Mouse (Mus musculus): Measurements from ENCODE around the gene Rapgef4.

DNA sequence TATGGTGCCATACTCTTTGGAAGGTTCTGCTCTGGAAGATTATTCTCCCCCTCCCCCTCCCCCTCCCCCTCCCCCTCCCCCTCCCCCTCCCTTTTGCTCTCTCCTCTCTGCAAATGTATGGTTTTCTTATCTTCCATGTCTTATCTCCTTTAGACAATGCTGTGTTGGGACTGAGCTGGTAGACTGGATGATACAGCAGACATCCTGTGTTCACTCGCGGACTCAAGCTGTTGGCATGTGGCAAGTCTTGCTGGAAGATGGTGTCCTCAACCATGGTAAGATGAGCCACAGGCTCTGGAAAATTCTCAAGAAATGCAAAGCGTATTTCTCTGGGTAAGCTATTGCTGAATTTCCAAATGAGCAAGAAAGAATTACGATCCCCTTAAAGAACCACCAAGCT lies 197.0 kb downstream of the Rapgef4 start:
- TF ChIP-seq CTCF (IDR thresholded peaks at IDR 0.05; ENCODE audit: borderline replicate concordance, extremely low read depth, insufficient read depth, insufficient read length) (no peak), POLR2A (IDR thresholded peaks at IDR 0.05; ENCODE audit: borderline replicate concordance, extremely low read depth, insufficient read depth, insufficient read length, poor library complexity, severe bottlenecking) (no peak)

Data from brain, embryonic 14.5 days (tissue).